Mouse (Mus musculus) kidney, postnatal 14 days (tissue): ENCODE data around the gene Trrap.
A peak's percentile ranks its signal among the peaks of the same experiment; 100 is the strongest.
"Not testable (repeated sequence)": the region's sequence is repeated elsewhere in the genome, so short reads cannot be mapped to it uniquely, and the experiment has no call there.

Source experiments
- DNase-seq: peaks from one replicate; pipeline ENCODE4 v3.0.0; 2022; ENCODE audit warnings: mixed read lengths

Trrap gene

DNA sequence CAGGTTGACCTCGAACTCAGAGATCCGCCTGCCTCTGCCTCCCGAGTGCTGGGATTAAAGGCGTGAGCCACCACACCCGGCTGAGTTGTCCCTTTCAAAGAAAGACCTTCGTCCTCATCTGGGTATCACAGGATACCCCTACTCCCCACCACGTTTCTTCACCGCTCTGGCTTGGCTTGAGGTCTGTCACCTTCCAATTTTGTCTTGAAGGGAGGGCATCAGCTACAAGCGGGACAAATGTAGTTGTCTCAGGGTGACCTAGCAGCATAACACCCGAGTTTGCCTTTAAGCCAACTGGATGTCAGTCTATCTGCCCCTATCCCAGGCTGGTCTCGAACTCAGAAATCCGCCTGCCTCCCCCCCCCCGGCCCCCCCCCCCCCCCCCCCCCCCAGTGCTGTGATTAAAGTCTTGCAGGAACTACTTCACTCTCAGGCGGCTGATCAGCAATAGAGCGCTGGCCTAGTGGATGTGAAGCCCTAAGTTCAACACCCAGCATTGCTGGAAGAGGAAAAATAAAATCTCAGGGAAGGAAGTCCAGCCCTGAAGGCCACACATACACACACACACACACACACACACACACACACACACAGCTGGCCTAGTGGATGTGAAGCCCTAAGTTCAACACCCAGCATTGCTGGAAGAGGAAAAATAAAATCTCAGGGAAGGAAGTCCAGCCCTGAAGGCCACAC is at the start of gene Trrap:
TSS of gene Trrap (plus strand) at position 627 of the 693 bp plus-strand sequence.
- not testable (repeated sequence) for DNase-seq

DNA sequence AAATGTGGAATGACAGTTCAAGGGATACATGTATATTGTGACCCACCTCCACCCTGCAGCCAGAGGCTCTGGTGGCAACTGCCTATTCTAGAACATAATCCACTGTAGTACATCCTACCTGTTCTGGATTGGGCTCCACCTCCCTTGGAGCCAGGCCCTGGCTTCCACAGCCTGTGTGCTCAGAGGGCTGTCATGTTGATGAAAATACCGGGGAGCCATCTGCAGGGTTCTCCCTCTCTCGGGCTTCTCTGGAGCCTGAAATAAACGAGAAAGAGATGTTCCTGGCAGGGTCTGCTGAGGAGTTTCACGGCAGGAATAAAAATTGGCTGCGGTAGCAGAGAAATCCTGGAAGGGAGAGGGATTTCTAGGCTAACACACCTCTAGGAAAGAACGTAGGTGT is 47.8 kb upstream of the Trrap start:
- DNase-seq = no peak

DNA sequence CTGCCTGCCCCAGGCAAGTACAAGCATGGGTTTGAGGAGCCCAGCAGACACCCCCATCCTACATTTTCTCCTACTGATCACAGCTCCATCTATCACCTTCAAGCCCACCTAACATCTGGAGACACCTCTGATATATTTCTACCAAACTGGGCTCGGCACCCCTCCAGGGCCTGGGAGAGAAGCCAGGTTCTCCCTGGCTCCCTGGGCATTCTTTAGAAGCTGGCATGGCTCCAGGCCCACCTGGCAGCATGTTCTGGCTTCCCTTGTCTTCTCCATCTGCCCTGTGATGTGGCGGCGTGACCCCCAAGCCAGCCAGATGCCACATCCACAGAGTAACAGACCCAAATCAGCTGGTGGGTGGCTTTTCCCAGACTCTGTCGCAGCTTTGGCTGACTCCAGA is 47.3 kb upstream of the Trrap start:
- DNase-seq = no peak

DNA sequence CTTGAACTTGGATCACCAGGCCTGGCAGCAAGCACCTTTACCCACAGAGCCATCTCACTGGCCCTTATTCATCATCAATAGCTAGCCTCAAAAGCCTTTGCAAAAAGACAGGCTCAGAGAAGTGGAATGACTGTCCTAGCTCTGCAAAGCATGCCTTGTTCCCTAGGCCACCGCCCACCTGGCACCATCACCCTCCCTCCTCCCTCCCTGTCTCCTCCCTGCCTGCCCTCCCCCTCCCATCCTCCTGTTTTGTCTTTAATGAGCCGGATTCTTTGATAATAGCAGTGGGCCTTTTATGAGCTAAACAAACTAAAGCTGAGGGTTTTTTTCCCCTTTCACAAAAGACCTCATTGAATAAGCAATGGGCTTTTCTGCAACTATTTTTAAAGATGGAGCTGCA is 42.6 kb upstream of the Trrap start:
- DNase-seq = no peak

DNA sequence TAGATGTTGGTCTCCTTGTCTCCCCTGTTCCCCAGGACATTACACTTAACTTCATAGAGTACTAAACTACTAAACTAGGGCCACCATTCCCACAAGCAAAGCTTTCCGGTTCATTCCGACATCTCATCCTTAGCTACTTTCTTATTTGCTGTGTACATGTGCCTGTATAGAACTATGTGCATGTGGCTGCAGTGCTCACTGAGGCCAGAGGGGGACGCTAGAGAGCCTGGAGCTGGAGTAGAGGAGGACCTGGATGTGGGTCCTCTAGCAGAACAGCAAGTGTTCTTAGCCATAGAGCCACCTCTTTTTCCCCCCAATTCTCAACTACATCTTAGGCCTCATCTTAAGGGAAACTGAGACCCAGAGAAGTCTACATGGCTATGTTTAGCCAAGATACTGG is 42.0 kb upstream of the Trrap start:
- DNase-seq = no peak

DNA sequence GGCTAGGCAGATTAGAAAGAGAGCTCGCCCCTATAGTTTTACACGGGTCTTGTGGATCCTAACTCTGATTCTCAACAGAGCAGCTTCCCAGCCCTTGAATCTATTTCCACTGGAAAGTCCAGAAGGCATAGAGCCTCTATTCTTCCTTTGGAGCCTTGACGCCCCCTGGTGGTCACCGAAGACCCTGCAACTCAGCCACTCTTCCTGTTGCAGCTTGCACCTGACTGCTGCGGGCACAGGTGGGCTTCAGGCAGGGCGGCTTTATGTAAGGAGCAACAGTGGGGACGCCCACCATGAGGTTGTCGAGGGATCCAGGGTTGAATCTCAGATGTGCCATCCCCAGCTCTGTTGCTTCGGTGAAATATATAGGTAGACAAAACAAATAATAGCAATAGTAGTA is 40.4 kb upstream of the Trrap start:
- peak; percentile 70 for DNase-seq

DNA sequence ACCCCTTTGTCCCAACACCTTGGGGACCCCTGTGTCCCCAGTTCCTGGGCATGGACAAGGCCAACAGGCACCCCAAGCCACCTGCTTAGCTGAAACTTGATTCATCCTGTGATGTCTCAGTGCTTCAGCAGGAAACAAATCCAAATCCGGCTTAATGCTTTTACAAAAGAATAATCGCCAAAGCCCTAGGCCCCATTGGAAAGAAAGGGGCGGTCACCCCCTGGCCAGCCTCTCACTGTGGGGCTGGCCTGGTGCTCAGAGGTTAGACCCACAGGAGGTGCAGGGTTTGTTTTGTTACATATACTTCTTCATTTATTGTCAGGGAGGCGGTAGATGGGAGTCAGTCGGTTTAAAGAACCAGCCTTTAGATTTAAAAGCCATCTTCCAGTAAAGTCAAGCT is 39.3 kb upstream of the Trrap start:
- no peak for DNase-seq

DNA sequence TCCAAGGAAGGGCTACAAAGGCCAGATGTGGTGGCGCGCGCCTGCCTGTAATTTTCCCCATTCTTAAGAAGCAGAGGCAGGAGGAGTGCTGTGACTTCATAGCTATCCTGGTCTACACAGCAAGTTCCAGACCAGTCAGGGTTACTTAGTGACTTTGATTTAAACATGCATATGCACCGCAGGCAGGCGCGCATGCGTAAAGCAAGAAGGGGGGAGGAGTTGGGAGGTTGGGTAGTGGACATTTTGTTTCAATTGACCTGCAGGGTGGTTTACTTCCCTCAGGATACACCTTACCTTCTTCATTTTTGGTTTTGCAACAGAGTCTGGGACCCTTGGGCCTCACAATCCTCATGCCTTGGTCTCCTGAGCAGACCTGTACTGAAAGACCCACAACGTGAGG is 38.3 kb upstream of the Trrap start:
- no peak for DNase-seq

DNA sequence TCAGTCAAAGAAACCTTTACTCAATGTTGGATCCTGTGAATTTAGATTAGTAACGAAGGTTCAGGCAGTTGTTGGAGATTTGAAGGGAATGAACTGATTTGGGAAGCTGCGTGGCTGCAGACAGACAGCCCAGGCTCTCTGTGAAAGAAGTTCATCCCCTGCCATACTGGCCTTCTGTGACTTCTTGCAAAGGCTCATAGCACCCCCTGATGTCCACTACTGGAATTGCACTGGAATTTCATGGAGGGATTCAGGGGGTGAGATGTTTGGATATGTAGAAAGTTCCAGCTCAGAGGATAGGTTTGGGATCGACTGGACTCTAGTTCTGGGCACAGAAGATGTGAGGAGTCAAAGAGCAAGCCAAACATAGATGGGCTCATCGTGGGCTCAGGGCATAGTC is 33.6 kb upstream of the Trrap start:
- peak; percentile 50 for DNase-seq

DNA sequence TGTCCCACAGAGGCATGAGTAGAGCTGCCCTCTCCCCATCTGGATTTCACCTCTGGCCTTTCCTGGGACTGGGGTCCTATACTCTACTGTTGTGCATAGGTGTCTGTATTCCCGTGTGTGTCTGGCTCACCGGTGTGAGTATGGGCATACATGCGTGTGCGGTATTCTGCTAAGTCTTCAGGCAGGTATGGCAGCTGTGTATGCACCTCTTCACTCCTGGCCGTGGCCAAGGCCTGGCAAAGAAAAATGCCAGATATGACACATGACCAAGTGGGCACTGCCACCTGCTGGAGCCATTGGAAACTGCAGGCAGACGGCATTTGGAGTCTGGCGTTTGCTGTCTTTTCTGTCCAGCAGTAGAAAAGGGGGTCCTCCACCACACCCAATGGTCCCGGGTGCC is 32.6 kb upstream of the Trrap start:
- DNase-seq = peak; percentile 68

DNA sequence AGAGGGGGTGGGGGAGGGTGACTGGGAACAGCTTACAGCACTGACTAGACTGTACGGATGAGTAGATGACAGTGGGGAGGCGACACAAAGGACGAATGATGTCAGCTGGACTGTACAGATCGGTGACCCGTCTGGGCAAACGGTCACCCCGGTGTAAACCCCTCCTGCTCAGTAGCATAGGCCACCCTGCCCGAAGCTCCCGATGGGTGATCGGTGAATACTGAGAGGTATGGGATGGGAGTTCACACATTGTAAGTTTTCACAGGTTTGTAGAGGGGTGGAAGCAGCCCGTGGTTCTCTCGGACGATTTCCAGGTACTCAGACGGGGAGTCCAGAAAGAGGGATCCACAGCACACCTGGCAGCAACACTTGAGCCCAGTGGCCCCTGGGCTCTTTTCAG is 30.4 kb upstream of the Trrap start:
- DNase-seq = no peak

DNA sequence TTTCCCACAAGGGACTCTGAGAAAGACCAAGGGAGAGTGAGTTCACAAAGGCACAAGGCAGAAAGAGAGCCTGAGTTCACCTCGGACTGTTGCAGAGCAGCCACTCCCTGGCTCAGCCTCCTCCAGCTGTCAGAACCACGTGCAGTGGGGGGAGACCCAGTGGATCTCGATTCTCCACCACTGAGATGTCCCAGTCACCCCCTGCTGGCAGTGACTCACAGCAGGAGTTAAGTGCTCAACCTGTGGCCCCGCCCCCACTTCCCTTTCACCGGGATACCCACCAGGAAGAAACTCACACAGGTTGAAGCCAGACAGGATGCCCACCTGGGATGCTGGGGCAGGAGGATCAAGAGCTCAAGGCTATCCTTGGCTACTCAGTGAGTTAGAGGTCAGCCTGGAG is 15.1 kb upstream of the Trrap start:
- DNase-seq = no peak

DNA sequence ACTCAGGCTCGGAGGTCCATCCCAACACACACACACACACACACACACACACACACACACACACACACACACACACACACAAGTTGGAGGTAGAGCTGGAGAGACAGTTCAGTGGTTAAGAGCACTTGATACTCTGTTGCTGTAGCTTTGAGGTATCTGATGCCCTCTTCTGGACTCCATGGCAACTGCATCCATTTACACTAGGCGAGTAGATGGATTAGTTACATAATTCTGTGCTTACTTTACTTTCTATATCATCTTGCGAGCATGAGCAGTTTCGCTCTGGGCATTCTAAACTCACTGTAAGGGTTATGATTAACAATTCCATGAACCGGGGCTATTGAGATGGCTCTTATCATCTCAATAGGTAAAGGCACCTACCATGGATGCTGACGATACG is 14.5 kb upstream of the Trrap start:
- DNase-seq = peak; percentile 67

DNA sequence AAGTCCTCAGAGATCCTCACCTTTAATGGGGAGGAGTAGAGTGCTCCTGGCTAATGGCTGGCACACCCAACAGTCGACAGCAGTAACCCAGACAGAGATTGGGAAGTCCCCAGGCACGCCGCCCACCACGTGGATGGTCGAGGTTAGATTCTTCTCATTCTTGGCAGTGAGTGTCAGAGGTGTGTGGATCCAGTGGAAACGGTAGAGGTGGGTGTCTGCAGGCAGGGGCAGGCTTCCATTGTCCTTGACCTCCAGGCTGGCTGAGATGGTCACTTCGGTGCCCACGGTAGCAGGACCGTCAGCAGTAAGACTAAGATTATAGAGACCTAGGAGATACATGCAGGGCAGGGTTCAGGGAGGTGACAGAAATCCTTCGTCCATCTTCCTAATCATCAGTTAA is 12.3 kb upstream of the Trrap start:
- no peak for DNase-seq

DNA sequence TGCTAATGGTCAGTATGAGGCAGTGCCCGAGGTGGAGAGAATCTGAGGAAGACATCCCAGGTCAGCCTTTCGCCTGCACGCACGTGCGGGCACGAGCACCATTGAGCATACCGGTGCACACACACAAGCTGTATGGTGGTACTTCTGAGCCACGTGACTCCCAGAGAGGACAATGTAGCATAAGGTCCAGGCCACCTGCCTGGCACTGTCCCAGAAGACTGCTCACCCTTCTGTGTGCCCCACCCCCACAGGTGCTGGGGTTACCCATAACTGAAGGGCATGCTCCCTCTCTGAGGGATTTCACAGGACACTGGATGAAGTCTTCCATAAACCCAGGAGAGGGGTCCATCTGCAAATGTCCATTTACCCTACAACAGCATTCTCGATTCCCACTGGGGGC is 10.1 kb upstream of the Trrap start:
- no peak for DNase-seq

DNA sequence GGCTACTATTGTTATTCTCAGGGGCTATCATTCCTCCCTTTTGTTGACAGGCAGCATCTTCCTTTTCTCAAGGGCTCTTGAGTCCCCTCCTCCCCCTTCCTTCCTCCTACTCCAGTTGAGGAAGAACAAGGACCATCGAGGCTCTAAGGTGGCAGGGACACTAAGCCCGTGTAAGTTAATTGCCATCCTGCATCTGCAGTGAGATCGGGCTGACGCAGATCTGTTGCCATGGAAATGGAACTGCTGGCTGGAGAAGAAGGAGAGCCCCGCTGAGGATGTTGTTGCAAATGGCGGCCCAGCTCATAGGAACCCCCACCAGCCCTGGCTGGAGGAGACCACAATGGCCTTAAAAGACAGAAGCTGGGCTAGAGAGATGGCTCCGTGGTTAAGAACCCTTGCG is 9.1 kb upstream of the Trrap start:
- DNase-seq = no peak

DNA sequence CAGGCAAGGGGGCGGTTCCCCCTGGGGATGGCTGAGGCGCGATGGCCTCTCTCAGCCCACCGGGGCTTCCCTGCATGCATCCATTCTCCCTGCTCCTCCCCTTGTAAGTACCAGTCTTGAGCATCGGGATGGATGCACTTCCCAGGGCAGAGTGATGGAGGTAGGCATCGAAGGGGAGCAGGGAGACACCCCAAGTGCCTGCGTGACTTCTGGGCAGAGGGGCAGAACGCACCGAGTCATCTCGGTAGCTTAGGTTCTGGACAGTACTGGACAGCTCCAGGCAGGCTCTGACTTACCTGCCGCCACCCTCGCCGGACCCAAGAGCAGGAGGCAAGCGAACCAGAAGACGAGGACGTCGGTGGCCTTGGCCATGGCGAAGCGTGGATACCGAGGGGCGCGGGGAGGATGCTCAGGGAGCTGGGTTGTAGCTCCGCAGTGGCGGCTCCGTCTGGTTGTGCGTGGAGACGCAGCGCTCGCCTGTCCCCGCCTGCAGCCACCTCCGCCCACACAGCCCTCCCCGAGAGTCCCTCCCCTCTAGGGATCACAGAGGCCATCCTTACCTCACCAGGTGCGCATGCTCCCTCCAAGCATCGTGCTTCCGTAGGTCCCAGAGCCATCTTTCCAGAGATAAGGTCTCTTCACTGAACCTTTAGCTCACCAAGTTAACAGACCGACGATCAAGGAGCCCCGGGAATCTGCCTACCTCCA is 6.2 kb upstream of the Trrap start, which contains the start of gene Tmem130:
TSS of gene Tmem130 (minus strand) at position 658 of the 708 bp plus-strand sequence.
- peak; percentile 17 for DNase-seq

DNA sequence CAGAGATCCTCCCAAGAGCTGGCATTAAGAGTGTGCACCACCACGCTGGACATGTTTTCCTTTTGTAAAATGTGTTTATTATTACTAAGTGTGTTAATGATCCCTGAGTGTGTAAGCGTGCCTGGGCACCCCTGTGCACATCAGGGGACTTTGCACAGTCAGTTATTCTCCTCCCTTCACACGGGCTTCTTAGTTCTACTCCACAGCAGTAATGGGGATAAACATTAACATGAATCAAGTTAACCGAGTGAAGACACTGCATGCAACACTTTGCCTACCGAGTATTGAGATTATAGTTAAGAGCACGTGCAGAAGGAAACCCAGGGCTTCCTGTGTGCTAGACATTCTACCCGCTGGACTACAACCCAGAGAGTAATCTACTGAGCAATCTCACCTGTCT is 1.5 kb upstream of the Trrap start:
- DNase-seq = peak; percentile 49

DNA sequence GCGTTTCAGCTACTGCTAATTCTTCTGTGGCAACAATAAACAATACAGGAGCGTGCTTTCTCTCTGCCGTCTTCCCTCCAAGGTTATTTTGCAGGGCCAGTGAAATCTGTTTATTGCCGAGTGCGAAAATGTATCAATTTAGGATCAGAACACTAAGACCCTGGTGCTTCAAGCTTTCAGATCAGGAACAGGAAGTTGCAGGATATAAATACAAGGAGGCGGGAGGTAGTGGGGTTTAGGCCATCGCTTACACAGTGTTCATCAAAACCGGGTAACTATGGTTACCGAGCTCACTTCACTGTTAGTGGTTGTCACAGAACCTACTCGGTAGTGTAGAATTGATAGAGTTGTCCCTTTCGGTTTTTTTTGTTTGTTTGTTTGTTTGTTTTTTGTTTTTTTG is 886 bp upstream of the Trrap start:
- DNase-seq = no peak

DNA sequence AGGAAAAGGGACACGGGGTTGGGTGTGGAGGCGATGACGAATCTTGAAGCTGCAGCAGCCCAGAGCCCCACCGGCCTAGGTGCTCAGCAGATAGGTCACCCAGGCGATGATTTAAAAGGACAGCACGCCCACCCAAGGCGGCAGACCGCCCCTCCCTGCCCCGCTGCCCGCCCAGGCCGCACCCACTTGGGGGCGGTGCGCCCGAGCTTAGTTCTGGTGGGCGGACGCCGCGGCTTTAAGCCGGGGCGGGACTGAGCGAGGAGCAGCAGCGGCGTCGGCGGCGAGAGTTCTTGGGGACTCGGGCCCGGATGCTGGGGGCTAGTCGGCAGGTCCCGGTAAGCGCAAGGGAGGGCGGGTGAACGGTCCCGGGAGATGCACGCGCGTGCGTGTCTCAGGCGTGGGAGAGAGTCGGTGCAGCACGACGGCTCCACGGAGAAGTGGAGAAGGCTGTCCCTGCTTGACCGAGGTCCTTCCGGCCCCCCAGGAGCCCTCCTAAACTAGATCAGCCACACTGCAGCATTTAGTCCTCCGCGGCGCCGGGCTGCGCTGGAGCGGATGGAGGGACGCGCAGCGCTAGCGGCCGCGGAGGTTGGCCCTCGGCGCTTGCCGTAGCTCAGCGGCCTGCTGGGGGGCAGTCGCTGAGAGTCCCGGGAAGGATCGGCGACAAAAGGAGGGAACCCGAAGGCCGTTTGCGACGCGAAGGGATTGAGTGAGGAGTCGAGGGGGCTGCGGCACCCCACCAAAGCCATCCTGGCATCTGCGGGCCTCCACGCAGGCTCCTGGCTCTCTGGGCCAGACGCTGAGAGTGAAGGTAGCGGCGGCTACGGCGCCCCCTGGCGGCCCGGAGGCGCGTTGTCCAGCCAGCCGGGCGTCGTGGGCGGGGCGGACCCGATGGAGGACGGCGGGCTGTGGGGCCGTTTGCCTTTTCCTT is 644 bp downstream of the Trrap start:
- DNase-seq = peak; percentile 94

DNA sequence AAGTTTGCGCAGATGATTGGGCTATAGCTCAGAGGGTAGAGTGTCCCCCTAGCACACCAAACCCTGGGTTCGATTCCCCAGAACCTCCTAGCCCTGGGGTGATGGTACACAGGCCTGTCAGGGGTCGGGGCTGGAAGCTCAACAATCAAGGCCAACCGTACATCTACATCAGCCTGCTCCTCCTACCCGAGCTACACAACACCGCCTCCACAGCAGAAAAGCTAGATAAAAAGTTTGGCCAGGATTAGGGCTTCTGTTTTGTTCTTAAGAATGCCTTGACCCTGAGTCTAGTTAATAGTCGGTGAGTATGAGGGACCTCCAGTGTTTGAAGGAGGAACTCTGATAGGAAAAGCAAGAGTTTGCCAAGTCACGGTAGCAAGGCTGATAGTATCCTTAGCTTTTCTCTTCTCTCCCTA is 1.5 kb downstream of the Trrap start:
- DNase-seq = no peak

DNA sequence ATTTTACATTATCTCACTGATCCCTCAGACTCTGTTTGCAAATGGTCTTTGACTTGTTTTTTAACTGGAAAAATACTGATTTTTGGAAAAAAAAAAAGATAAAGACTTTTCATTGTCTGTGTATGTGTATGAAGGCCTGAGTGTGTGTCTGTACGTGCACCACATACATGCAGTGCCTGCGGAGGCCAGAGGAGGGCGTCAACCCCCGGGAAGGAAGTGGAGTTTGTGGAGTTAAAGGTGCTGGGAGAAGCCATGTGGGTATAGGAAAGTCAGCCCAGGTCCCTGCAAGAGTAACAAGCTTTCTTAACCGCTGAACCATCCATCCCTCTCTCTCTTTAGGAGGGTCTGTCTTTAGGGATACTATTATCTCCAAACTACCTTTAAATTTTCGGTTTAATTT is 5.7 kb downstream of the Trrap start:
- no peak for DNase-seq

DNA sequence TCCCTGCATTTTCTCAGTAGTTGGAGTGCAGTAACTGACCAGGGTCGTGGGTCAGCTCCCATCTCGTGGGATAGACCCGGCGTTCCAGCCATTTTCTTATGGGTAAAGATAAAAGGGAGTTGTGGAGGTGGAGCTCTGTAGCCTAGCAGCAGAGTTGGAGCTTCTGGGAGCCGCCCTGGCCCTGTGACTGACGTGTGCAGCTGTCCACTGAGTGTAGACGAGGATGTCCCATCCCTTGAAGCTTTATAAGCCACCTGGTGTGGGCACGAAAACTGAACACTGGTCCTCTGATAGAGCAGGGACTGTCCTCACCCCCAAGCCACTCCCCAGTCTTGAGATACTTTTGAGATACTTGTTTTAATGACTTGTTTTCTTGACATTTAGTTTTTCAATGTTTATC is 13.1 kb downstream of the Trrap start:
- DNase-seq = no peak

DNA sequence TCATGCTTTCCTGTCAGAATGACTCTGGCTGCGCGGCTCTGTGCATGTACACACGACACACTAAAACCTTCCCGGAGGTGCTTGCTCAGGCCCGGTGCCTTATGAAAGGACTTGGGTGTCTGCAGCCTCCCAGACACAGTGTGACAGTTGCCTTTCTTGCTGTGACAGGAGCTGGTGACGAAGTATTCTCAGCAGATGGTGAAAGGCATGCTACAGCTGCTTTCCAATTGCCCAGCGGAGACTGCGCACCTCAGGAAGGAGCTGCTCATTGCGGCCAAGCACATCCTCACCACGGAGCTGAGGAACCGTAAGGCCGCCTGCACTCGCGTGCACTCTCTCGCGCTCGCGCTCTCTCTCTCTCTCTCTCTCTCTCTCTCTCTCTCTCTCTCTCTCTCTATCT is 18.9 kb downstream of the Trrap start:
- DNase-seq = no peak
